Mouse (Mus musculus) lung, adult 2 months (tissue): ENCODE measurements around the gene Smpd1. TPM values are rescaled to one million over a fixed set of nuclear protein-coding genes. Genes with fewer than 3 reads are reported as not detected.
A peak's percentile ranks its signal among the peaks of the same experiment; 100 is the strongest.

Experiments used
- DNase-seq: peaks from one replicate; pipeline ENCODE4 v3.0.0; 2022
- H3K4me1 ChIP-seq: fragments of 200-500 bp; 2 replicates; pipeline ENCODE4 v1.6.1; 2011; ENCODE audit warnings: low read length; ENCODE audit not compliant: control insufficient read depth, insufficient read depth
- H3K4me3 ChIP-seq: fragments of 200-500 bp; replicated peaks from 2 replicates; pipeline ENCODE3; 2011; ENCODE audit warnings: low read depth, mild to moderate bottlenecking, control low read depth, low read length; ENCODE audit errors: extremely low read depth
- CTCF ChIP-seq: fragments of 200-500 bp; IDR thresholded peaks from 2 replicates; pipeline ENCODE4 v1.5.1; 2011; ENCODE audit warnings: mild to moderate bottlenecking, low read length, control low read depth; ENCODE audit not compliant: insufficient read depth
- POLR2A ChIP-seq: fragments of 200-500 bp; IDR thresholded peaks from 2 replicates; pipeline ENCODE4 v1.6.1; 2011; ENCODE audit warnings: low read depth, mild to moderate bottlenecking, control low read depth, low read length, borderline replicate concordance; ENCODE audit errors: extremely low read depth
- WGBS: fragments of 180-500 bp; shearing (Covaris S2); methylation state at CpG from one replicate; pipeline ENCODE4 v1.1.7; 2018; 5-methylcytosine and 5-hydroxymethylcytosine counted together
- polyA plus RNA-seq: library from polyadenylated mRNA; depleted of rRNA; stranded (reverse); fragments of >200 nt; gene quantifications from 2 replicates; pipeline ENCODE4 v1.2.3, GENCODE M21; 2012

The Smpd1 gene
- polyA plus RNA-seq, 1 experiment, result 90.0 TPM

GRCm38 (mm10) chr7:105570756-105571155 is 16.6 kb downstream of the Smpd1 start:
- Histone ChIP-seq H3K4me3 (no peak overlapping the region), H3K4me1 (peaks cover under 1% of the 10 kb centered on the region)
- WGBS, result 83% methylated on average over 4 of the region's 4 CpGs
- TF ChIP-seq CTCF, result no peak
- no peak for DNase-seq

GRCm38 (mm10) chr7:105572949-105573348 is 18.8 kb downstream of the Smpd1 start:
- TF ChIP-seq POLR2A (no peak), CTCF (no peak)
- Histone ChIP-seq H3K4me3 (no peak overlapping the region), H3K4me1 (peaks cover 7% of the 10 kb centered on the region)
- WGBS, result 92% methylated on average over 8 of the region's 8 CpGs
- no peak for DNase-seq

GRCm38 (mm10) chr7:105574537-105574936 is 20.4 kb downstream of the Smpd1 start:
- peaks cover 7% of the 10 kb centered on the region for H3K4me1 ChIP-seq
- no peak overlapping the region for H3K4me3 ChIP-seq
- TF ChIP-seq POLR2A (no peak), CTCF (no peak)
- DNase-seq, result no peak
- 87% methylated on average over 4 of the region's 4 CpGs for WGBS

- DNase-seq, result no peak
- H3K4me3 ChIP-seq, result no peak overlapping the region
- no peak for TF ChIP-seq CTCF
- no peak for TF ChIP-seq POLR2A
- WGBS, result 22% methylated on average over 3 of the region's 3 CpGs
- peaks cover 13% of the 10 kb centered on the region for H3K4me1 ChIP-seq
Observed at GRCm38 (mm10) chr7:105576166-105576748, 22.1 kb downstream of the Smpd1 start.

GRCm38 (mm10) chr7:105577377-105577871 is 23.3 kb downstream of the Smpd1 start:
- TF ChIP-seq POLR2A, result no peak
- TF ChIP-seq CTCF, result no peak
- no peak for DNase-seq
- H3K4me3 ChIP-seq, result no peak overlapping the region
- 88% methylated on average over 6 of the region's 6 CpGs for WGBS
- peaks cover 13% of the 10 kb centered on the region for H3K4me1 ChIP-seq

- H3K4me1 ChIP-seq, result peaks cover 13% of the 10 kb centered on the region
- H3K4me3 ChIP-seq, result no peak overlapping the region
- WGBS, result 66% methylated on average over 2 of the region's 2 CpGs
- TF ChIP-seq CTCF (no peak), POLR2A (no peak)
- DNase-seq, result no peak
Observed at GRCm38 (mm10) chr7:105578481-105578880, 24.3 kb downstream of the Smpd1 start.

- WGBS, result 4% methylated on average over 17 of the region's 22 CpGs
- no peak for DNase-seq
- Histone ChIP-seq H3K4me3 (peak overlapping the region; percentile 97), H3K4me1 (peaks cover 13% of the 10 kb centered on the region)
- no peak for TF ChIP-seq CTCF
Observed at GRCm38 (mm10) chr7:105580627-105581089, 26.5 kb downstream of the Smpd1 start.

GRCm38 (mm10) chr7:105581094-105581703 is 27.0 kb downstream of the Smpd1 start, which contains the start of gene Apbb1:
Apbb1 (minus strand) TSS chr7:105581653.
- TF ChIP-seq POLR2A (peak; percentile 78; the same call in 1 of the 2 replicates), CTCF (no peak)
- peak; percentile 87 for DNase-seq
- WGBS, result under 1% methylated on average over 48 of the region's 54 CpGs
- H3K4me3 ChIP-seq, result peak within 1 kb of the TSS; percentile 97
- peaks cover 8% of the 10 kb centered on the region for H3K4me1 ChIP-seq

GRCm38 (mm10) chr7:105581959-105582358 is 27.8 kb downstream of the Smpd1 start:
- WGBS, result 77% methylated on average over 2 of the region's 2 CpGs
- TF ChIP-seq CTCF, result no peak
- TF ChIP-seq POLR2A, result no peak
- Histone ChIP-seq H3K4me3 (no peak overlapping the region), H3K4me1 (peaks cover 6% of the 10 kb centered on the region)
- no peak for DNase-seq
